Mouse (Mus musculus): ENCODE measurements around the gene Sox8. TPM values are rescaled to one million over a fixed set of nuclear protein-coding genes. Genes with fewer than 3 reads are reported as not detected.

Sox8 gene
- polyA plus RNA-seq, 1 experiment from 2014 or later: 9.1 TPM

GRCm38 (mm10) chr17:25518144-25518543, 52.3 kb downstream of the Sox8 start:
- no peak overlapping the region for H3K4me3 ChIP-seq
- WGBS: 83% methylated on average over 17 of the region's 17 CpGs
- H3K27me3 ChIP-seq: no peaks in the 10 kb centered on the region
- no peaks in the 10 kb centered on the region for H3K9me3 ChIP-seq
- no peak overlapping the region for H3K27ac ChIP-seq
- ATAC-seq (ENCODE audit: insufficient number of reproducible peaks, insufficient read depth, low FRiP score, low TSS enrichment, low read depth): no peak
- H3K4me2 ChIP-seq: no peak overlapping the region
- no peaks in the 10 kb centered on the region for H3K36me3 ChIP-seq
- H3K9ac ChIP-seq: no peak overlapping the region
- peaks cover 41% of the 10 kb centered on the region for H3K4me1 ChIP-seq

- WGBS: 44% methylated on average over 5 of the region's 5 CpGs
These were observed 54.2 kb downstream of the Sox8 start for GRCm38 (mm10) chr17:25516315-25516714.

More at GRCm38 (mm10) chr17:25516315-25516714, 54.2 kb downstream of the Sox8 start:
- Histone ChIP-seq H3K36me3 (no peaks in the 10 kb centered on the region), H3K9me3 (no peaks in the 10 kb centered on the region), H3K4me3 (no peak overlapping the region), H3K27ac (no peak overlapping the region), H3K4me1 (peaks cover 23% of the 10 kb centered on the region), H3K27me3 (no peaks in the 10 kb centered on the region), H3K4me2 (no peak overlapping the region), H3K9ac (no peak overlapping the region)
- no peak for ATAC-seq (ENCODE audit: insufficient number of reproducible peaks, insufficient read depth, low FRiP score, low TSS enrichment, low read depth)

Other genes with a start within 250 kb of the Sox8 start
- 0.21 and 0.23 TPM in 2 replicates for gene Tpsab1, start 225.1 kb downstream of the Sox8 start, polyA plus RNA-seq (2015; fragmentation: Nextera tagmentation; extraction: Ambion mirVana)
- gene Tpsb2, start 204.4 kb downstream of the Sox8 start, polyA plus RNA-seq (2015; fragmentation: Nextera tagmentation; extraction: Ambion mirVana): 0.95 and 3.7 TPM in 2 replicates
- gene Tpsg1, start 201.4 kb downstream of the Sox8 start, polyA plus RNA-seq (2015; fragmentation: Nextera tagmentation; extraction: Ambion mirVana): 1.0 and 2.2 TPM in 2 replicates
- 6.2 and 8.6 TPM in 2 replicates for gene Cacna1h, start 136.9 kb downstream of the Sox8 start, polyA plus RNA-seq (2015; fragmentation: Nextera tagmentation; extraction: Ambion mirVana)
- not detected in 2 replicates for gene Tekt4, start 116.1 kb downstream of the Sox8 start, polyA plus RNA-seq (2015; fragmentation: Nextera tagmentation; extraction: Ambion mirVana)
- 0.36 and 0.65 TPM in 2 replicates for gene Sstr5, start 73.4 kb downstream of the Sox8 start, polyA plus RNA-seq (2015; fragmentation: Nextera tagmentation; extraction: Ambion mirVana)
- 28.7 and 33.8 TPM in 2 replicates for gene Lmf1, start 8.4 kb upstream of the Sox8 start, polyA plus RNA-seq (2015; fragmentation: Nextera tagmentation; extraction: Ambion mirVana)
- 5.8 and 10.3 TPM in 2 replicates for gene Gng13, start 146.5 kb upstream of the Sox8 start, polyA plus RNA-seq (2015; fragmentation: Nextera tagmentation; extraction: Ambion mirVana)
- gene Chtf18, start 156.7 kb upstream of the Sox8 start, polyA plus RNA-seq (2015; fragmentation: Nextera tagmentation; extraction: Ambion mirVana): 31.6 and 35.9 TPM in 2 replicates
- 28.0 and 28.9 TPM in 2 replicates for gene Rpusd1, start 157.0 kb upstream of the Sox8 start, polyA plus RNA-seq (2015; fragmentation: Nextera tagmentation; extraction: Ambion mirVana)
- gene Mslnl, start 165.4 kb upstream of the Sox8 start, polyA plus RNA-seq (2015; fragmentation: Nextera tagmentation; extraction: Ambion mirVana): 0.83 TPM in 1 of 2 replicates, not detected in the other
- 0.17 and 0.42 TPM in 2 replicates for gene Msln, start 183.7 kb upstream of the Sox8 start, polyA plus RNA-seq (2015; fragmentation: Nextera tagmentation; extraction: Ambion mirVana)
- gene Narfl, start 203.1 kb upstream of the Sox8 start, polyA plus RNA-seq (2015; fragmentation: Nextera tagmentation; extraction: Ambion mirVana): 24.7 and 24.9 TPM in 2 replicates
- 74.6 and 89.5 TPM in 2 replicates for gene Haghl, start 215.0 kb upstream of the Sox8 start, polyA plus RNA-seq (2015; fragmentation: Nextera tagmentation; extraction: Ambion mirVana)
- gene Ccdc78, start 215.9 kb upstream of the Sox8 start, polyA plus RNA-seq (2015; fragmentation: Nextera tagmentation; extraction: Ambion mirVana): 0.20 and 0.25 TPM in 2 replicates
- gene Fam173a, start 222.2 kb upstream of the Sox8 start, polyA plus RNA-seq (2015; fragmentation: Nextera tagmentation; extraction: Ambion mirVana): 65.3 and 78.1 TPM in 2 replicates
- not detected in 2 replicates for gene AC134908.4, start 225.0 kb upstream of the Sox8 start, polyA plus RNA-seq (2015; fragmentation: Nextera tagmentation; extraction: Ambion mirVana)
- 43.4 and 50.1 TPM in 2 replicates for gene Metrn, start 226.4 kb upstream of the Sox8 start, polyA plus RNA-seq (2015; fragmentation: Nextera tagmentation; extraction: Ambion mirVana)
- gene Fbxl16, start 238.4 kb upstream of the Sox8 start, polyA plus RNA-seq (2015; fragmentation: Nextera tagmentation; extraction: Ambion mirVana): 3.6 and 4.2 TPM in 2 replicates

All from embryonic facial prominence, embryonic 13.5 days (tissue).